Mouse (Mus musculus): ENCODE measurements at regions not wholly inside any gene's neighbourhood (a gene's known extent, or its start where the extent isn't known, plus 50 kb on each side); places are given as distances from the start of the nearest gene placed in this dataset.
"Not testable (repeated sequence)": the region's sequence is repeated elsewhere in the genome, so short reads cannot be mapped to it uniquely, and the experiment has no call there.

DNA sequence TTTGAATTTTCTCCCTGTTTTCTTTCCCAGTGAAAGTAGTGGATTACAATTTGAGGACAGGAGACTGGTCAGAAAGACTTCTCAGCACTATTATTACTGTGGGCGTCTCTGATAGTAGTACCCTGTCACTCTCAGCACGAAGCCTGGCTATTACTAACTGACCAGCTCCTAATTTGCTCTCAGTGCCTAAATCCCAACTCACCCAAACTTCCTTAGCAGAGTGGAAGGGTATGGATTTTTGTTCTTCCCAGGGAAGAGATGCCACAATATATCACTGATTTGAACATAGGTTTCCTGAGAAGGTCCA is 159.3 kb upstream of the Bet1 start:
- no peak for DNase-seq (ENCODE audit: low read depth)
- TF ChIP-seq CTCF (IDR thresholded peaks at IDR 0.05; ENCODE audit: borderline replicate concordance, extremely low read depth, insufficient read depth, insufficient read length) (no peak), POLR2A (IDR thresholded peaks at IDR 0.05; ENCODE audit: borderline replicate concordance, extremely low read depth, insufficient read depth, insufficient read length, poor library complexity, severe bottlenecking) (no peak)

DNA sequence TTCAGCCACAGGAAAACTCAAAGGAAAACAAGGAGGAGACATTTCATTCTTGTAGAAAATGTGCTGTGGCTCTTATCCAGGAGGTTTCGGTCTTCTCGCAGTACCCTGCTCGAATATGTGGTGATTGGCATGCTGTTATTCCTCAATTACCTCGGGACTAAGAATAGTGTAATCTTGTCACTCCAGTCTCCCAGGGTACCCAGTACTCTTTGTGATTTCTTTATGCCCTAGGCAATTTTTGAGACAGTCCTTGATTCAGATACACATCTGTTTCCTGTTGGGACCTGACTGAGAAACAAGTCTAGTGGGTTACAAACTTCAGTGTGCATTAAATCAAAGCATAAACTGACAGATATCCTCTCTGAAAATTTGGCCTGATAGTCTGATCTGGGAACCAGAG is 189.8 kb upstream of the Bet1 start:
- TF ChIP-seq POLR2A (IDR thresholded peaks at IDR 0.05; ENCODE audit: borderline replicate concordance, extremely low read depth, insufficient read depth, insufficient read length, poor library complexity, severe bottlenecking) (no peak), CTCF (IDR thresholded peaks at IDR 0.05; ENCODE audit: borderline replicate concordance, extremely low read depth, insufficient read depth, insufficient read length) (no peak)
- peak; percentile 35 for DNase-seq (ENCODE audit: low read depth)

DNA sequence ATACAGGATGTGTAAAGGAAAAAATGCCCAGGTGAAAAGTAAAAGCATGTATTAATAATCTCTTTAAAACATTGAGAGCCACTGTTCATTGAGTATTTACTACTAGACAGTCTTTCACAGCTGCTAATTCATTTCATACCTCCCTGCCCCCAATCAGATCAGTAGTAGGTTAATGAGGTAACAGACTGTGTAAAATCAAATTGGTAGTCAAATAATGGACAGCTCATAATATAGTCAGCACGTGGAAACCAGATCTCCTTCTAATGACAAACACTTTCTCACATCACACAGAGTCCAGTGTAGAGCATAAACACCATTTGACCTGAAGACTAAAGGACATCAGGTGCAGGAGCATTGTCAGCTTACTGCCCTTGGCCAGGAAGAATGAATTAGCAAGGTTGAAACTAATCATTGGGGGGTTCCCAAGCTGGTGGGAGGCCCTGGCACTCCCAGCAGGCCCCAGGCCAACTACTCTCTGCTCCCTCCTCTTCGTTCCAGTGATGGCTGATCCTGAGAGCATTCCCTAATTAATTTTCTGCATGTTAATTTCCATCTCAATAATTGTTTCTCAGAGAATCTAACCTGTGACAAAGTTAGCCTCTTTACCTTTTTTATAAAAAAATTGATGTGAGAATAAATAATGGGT is 190.6 kb upstream of the Bet1 start:
- TF ChIP-seq CTCF (IDR thresholded peaks at IDR 0.05; ENCODE audit: borderline replicate concordance, extremely low read depth, insufficient read depth, insufficient read length) (no peak), POLR2A (IDR thresholded peaks at IDR 0.05; ENCODE audit: borderline replicate concordance, extremely low read depth, insufficient read depth, insufficient read length, poor library complexity, severe bottlenecking) (no peak)
- DNase-seq (ENCODE audit: low read depth): peak; percentile 56

DNA sequence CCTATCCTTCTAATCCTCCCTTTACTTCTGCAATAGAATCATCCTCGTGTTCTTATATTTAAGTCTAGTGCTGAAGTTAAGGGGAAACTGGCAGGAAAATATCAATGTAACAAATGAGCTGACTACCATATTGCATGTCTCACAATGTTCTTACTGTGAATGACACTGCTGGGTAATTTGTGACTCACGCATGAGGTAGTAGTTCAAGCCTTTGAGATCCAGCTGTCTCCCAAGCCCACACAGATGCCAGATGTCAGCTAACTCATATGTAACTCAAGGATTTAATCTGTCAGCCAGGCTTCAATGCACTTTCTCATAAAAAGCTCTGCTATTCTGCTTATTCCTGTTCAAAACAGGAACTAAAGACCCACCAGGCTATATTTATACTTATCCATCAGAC is 204.6 kb upstream of the Bet1 start:
- DNase-seq (ENCODE audit: low read depth): no peak
- TF ChIP-seq CTCF (IDR thresholded peaks at IDR 0.05; ENCODE audit: borderline replicate concordance, extremely low read depth, insufficient read depth, insufficient read length) (no peak), POLR2A (IDR thresholded peaks at IDR 0.05; ENCODE audit: borderline replicate concordance, extremely low read depth, insufficient read depth, insufficient read length, poor library complexity, severe bottlenecking) (no peak)

DNA sequence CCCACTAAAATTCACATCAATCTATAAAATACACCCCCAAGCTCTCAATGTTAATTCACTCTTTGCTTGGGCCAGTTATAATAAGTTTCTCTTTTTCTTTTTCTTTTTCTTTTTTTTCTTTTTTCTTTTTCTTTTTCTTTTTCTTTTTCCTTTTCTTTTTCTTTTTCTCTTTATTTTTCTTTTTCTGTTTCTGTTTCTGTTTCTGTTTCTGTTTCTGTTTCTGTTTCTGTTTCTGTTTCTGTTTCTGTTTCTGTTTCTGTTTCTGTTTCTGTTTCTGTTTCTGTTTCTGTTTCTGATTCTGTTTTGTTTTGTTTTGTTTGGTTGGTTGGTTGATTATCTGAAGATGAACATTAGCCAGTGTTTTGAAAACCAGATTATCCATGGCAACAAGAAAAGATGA is 201.2 kb upstream of the Col1a2 start:
- DNase-seq (ENCODE audit: low read depth): not testable (repeated sequence)

DNA sequence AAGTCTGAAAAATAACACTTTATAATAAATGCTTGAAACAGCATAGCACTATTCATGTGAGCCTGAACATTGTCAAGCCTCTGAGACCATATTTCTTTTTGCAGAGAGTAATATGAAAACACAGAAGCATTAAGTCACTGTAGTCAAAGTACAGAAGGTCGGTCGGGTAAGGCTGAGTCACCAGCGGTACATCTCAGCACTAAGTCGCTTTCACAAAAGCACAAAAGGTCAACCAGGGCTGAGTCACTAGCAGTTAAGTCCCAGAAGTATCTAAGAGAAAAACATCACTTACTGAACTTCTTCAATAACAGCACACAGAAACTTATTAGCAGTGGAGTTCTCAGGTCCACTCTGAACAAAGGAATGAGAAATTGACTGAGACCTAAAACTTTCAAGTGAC is 154.7 kb upstream of the Col1a2 start:
- no peak for DNase-seq (ENCODE audit: low read depth)
- TF ChIP-seq POLR2A (IDR thresholded peaks at IDR 0.05; ENCODE audit: borderline replicate concordance, extremely low read depth, insufficient read depth, insufficient read length, poor library complexity, severe bottlenecking) (no peak), CTCF (IDR thresholded peaks at IDR 0.05; ENCODE audit: borderline replicate concordance, extremely low read depth, insufficient read depth, insufficient read length) (no peak)

DNA sequence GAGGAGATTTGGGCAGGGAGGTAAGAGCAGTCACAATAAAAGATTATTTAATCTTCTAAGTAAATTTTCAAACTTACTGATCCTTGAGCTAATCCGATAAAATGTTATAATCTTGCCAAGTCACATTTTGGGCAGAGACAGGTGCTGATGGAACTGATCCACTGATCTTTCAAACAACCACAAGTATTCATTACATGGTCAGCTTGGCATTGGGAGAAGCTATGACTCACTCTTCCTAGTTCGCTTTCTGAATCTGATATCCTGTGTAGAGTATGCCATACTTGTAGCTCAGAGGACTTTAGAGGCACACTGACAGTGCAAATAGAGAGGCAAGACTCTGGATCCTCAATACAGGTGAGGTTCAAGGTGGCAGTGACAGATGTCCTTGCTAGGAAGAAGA is 142.4 kb upstream of the Col1a2 start:
- TF ChIP-seq CTCF (IDR thresholded peaks at IDR 0.05; ENCODE audit: borderline replicate concordance, extremely low read depth, insufficient read depth, insufficient read length): no peak
- no peak for TF ChIP-seq POLR2A (IDR thresholded peaks at IDR 0.05; ENCODE audit: borderline replicate concordance, extremely low read depth, insufficient read depth, insufficient read length, poor library complexity, severe bottlenecking)

DNA sequence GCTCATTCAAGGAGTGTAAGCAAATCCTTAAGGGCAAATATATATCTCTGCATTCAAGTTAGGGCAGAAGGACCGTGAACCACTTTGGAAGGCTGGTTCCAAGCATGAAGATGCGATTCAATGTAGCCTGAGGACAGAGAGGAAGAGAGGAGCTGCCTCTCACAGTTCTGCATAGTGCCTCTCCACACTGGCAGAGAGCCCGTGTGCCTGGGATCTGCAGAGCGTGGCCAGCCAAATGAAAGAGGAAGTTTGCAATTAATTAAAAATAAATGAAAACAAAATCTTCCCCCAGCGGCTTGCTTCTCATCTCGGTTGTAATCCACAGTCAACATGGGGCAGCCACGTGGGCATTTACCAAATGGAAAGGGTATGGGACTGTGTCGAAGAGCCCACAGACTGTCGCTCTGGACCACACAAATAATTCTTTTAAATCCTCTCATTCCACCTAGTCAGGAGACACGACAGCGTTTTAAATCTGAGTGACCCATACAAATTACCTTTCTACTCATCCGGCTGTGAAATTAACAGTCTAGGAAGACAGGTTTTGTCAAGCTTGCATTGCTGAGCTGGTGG is 129.1 kb upstream of the Col1a2 start:
- TF ChIP-seq CTCF (IDR thresholded peaks at IDR 0.05; ENCODE audit: borderline replicate concordance, extremely low read depth, insufficient read depth, insufficient read length) (no peak), POLR2A (IDR thresholded peaks at IDR 0.05; ENCODE audit: borderline replicate concordance, extremely low read depth, insufficient read depth, insufficient read length, poor library complexity, severe bottlenecking) (no peak)
- DNase-seq (ENCODE audit: low read depth): peak; percentile 45

More for the DNA sequence above, 142.4 kb upstream of the Col1a2 start:
- no peak for DNase-seq (ENCODE audit: low read depth)

DNA sequence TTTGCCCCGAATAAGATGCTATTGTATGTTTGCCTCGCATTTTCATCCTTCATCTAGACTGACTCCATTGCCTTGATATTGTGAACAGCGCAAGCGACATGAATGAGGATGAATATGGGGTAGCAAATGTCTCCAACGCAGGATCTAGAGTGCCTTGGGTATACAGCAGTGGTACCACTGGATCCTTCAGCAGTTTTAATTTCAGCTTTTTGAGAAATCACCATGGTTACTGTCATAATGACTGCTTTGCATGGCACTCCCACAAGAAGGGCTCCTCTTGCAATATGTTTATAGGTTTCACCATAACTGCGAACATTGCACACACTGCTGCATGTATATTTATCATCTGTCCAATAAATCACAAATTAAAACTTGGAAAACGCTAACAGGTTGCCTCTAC is 107.8 kb upstream of the Col1a2 start:
- TF ChIP-seq POLR2A (IDR thresholded peaks at IDR 0.05; ENCODE audit: borderline replicate concordance, extremely low read depth, insufficient read depth, insufficient read length, poor library complexity, severe bottlenecking) (no peak), CTCF (IDR thresholded peaks at IDR 0.05; ENCODE audit: borderline replicate concordance, extremely low read depth, insufficient read depth, insufficient read length) (no peak)
- DNase-seq (ENCODE audit: low read depth): no peak

DNA sequence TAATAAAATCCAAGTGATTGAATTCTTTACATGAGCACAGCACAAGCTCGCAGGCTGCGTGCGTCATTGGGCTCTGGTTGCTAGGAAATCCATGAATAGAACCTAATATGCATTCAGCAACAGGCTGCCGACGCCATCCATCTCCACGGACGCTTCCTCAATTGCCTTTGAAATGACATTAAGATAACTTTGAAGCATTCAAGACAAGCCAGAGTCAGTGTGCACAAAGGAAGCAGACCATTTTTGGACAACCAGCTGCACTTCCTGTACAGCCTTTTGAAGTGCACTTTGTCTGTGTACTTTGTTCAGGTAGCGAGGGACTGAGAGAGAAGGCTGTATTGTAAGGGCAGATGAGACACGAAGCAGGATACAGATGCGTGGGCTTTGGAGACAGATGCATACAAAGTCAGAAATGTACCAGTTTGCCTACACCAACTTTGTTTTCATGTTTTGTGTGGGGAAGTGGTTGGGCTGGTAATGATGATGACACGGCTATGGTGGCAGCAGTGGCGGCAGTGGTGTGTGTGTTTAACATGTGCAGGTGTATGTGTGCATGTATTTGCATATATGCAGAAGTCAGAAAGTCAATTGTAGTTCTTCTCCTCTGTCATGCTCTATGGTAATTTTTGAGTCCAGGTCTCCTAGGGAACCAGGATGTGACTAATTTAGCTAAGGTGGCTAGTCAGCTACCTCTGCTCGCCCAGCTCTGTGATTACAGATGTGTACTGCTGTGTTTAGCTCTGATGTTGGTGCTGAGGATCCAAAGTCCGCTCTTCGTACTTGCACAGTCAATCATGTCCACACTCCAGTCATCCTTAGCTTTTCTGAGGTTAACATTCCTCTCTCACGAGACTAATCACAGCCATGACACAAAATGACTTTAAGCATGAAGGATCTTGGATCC is 106.7 kb upstream of the Col1a2 start:
- TF ChIP-seq POLR2A (IDR thresholded peaks at IDR 0.05; ENCODE audit: borderline replicate concordance, extremely low read depth, insufficient read depth, insufficient read length, poor library complexity, severe bottlenecking) (no peak), CTCF (IDR thresholded peaks at IDR 0.05; ENCODE audit: borderline replicate concordance, extremely low read depth, insufficient read depth, insufficient read length) (no peak)
- DNase-seq (ENCODE audit: low read depth): peak; percentile 76

DNA sequence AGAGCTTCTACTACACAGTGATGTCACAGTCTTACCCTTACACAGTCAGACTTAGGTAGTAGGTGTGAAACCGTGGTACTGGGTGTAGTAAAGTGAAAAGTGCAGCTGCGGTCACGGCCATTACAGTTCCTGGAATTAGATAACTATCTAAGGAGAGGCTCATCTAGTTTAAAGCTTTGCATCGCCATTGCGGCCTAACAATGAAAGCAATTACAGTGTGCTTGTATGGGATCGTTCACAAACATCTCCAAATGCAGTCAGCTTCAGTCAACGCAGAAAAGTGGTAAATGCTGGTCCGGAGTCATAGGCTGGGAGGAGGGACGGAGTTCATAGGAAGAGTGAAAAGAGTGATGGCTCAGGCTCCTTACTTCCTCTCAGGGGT is 106.0 kb upstream of the Col1a2 start:
- DNase-seq (ENCODE audit: low read depth): no peak

DNA sequence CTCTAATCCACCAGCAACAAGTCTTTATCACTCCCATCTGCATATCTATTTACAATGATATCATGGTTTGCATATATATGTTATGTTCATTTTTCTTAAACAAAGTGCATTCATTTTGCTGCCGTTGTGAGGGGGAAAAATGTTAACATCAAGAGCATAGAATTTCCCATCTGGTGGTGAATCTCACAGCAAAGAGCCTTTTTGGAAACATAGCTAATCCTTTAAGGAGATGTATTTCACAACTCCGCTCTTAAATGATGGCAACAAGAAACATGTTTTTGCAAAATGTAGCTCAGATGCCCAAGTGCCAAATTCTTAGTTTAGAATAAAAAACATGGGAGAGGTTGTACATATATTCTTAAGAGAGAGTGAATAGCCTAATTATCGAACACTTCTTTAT is 99.3 kb upstream of the Col1a2 start:
- TF ChIP-seq POLR2A (IDR thresholded peaks at IDR 0.05; ENCODE audit: borderline replicate concordance, extremely low read depth, insufficient read depth, insufficient read length, poor library complexity, severe bottlenecking) (no peak), CTCF (IDR thresholded peaks at IDR 0.05; ENCODE audit: borderline replicate concordance, extremely low read depth, insufficient read depth, insufficient read length) (no peak)
- DNase-seq (ENCODE audit: low read depth): no peak

More for the DNA sequence above, 106.0 kb upstream of the Col1a2 start:
- TF ChIP-seq CTCF (IDR thresholded peaks at IDR 0.05; ENCODE audit: borderline replicate concordance, extremely low read depth, insufficient read depth, insufficient read length) (no peak), POLR2A (IDR thresholded peaks at IDR 0.05; ENCODE audit: borderline replicate concordance, extremely low read depth, insufficient read depth, insufficient read length, poor library complexity, severe bottlenecking) (no peak)

Data from brain, embryonic 14.5 days (tissue).